Mouse (Mus musculus): ENCODE results near the gene Ppil3. TPM values are rescaled to one million over a fixed set of nuclear protein-coding genes. Genes with fewer than 3 reads are reported as not detected.

Gene Ppil3
- polyA plus RNA-seq (2015; fragmentation: Nextera tagmentation; extraction: Ambion mirVana): 49.8 and 50.2 TPM in 2 replicates

GRCm38 (mm10) chr1:58445143-58445722 lies at the start of gene Ppil3, which contains the start of gene Nif3l1:
TSS of gene Ppil3 (minus strand) at chr1:58445486.
TSS of gene Nif3l1 (plus strand) at chr1:58445151.
- WGBS: 0% methylated on average over 33 of the region's 33 CpGs
- Histone ChIP-seq H3K4me1 (ENCODE audit: control insufficient read depth, insufficient read depth, low read length) (peaks cover 21% of the 10 kb centered on the region), H3K4me3 (ENCODE audit: low read depth, low read length) (peak within 1 kb of the TSS; percentile 76), H3K36me3 (ENCODE audit: control insufficient read depth, insufficient read depth, low read length) (peaks cover 7% of the 10 kb centered on the region; the same call in 1 of the 2 replicates), H3K27me3 (ENCODE audit: control insufficient read depth, insufficient read depth, low read depth, low read length) (no peaks in the 10 kb centered on the region), H3K9me3 (replicated peaks; ENCODE audit: control insufficient read depth, low read length, poor library complexity, severe bottlenecking) (no peaks in the 10 kb centered on the region), H3K4me2 (ENCODE audit: low read length) (peak within 1 kb of the TSS; percentile 85), H3K27ac (ENCODE audit: low read length) (peak within 1 kb of the TSS; percentile 87), H3K9ac (ENCODE audit: low read depth, low read length) (peak within 1 kb of the TSS; percentile 82)
- ATAC-seq: peak; percentile 99

DNA sequence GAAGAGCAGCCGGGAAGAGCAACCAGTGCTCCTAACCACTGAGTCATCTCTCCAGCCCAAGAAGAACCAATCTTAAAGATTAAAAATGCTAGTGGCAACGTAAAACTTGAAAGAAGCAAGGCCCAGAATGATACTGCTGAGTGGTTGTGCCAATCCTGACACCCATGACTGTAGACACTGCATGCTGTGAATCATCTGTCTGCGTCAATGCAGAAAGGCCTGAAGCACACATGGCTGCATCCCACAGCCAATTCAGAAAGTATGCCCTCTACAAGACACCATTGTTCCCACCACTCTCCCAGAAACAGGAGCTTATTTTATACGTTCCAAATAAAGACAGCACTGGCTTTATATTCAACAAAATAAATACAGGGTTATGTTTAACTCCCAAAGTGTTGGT lies 37.4 kb upstream of the Ppil3 start:
- peaks cover 33% of the 10 kb centered on the region for H3K36me3 ChIP-seq (ENCODE audit: control insufficient read depth, insufficient read depth, low read length)
- H3K4me3 ChIP-seq (ENCODE audit: low read depth, low read length): no peak overlapping the region
- no peaks in the 10 kb centered on the region for H3K4me1 ChIP-seq (ENCODE audit: control insufficient read depth, insufficient read depth, low read length)
- H3K4me2 ChIP-seq (ENCODE audit: low read length): no peak overlapping the region
- 95% methylated on average over 4 of the region's 4 CpGs for WGBS
- H3K9me3 ChIP-seq (replicated peaks; ENCODE audit: control insufficient read depth, low read length, poor library complexity, severe bottlenecking): no peaks in the 10 kb centered on the region
- no peak overlapping the region for H3K27ac ChIP-seq (ENCODE audit: low read length)
- H3K27me3 ChIP-seq (ENCODE audit: control insufficient read depth, insufficient read depth, low read depth, low read length): no peaks in the 10 kb centered on the region
- no peak overlapping the region for H3K9ac ChIP-seq (ENCODE audit: low read depth, low read length)
- ATAC-seq: no peak

DNA sequence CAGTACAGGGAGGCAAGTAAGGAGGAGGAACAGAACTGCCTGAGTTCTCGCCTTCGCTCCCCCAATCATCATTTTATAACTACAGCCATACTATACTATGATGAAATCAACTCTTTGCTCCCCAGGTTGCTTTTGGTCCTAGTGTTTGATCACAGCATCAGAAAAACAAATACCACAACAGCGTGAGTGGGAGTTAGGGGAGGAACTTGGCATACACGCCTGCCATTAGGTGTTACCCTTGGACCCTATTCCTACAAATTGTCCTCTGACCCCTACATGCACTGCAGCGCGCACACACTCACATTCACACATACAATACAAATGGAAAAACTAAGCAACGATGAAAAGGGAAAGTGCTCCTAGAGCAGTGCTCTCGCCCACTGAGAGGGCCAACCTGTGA lies 30.4 kb upstream of the Ppil3 start:
- 96% methylated on average over 8 of the region's 8 CpGs for WGBS
- no peaks in the 10 kb centered on the region for H3K9me3 ChIP-seq (replicated peaks; ENCODE audit: control insufficient read depth, low read length, poor library complexity, severe bottlenecking)
- H3K27ac ChIP-seq (ENCODE audit: low read length): no peak overlapping the region
- no peak overlapping the region for H3K4me2 ChIP-seq (ENCODE audit: low read length)
- no peak for ATAC-seq
- H3K27me3 ChIP-seq (ENCODE audit: control insufficient read depth, insufficient read depth, low read depth, low read length): no peaks in the 10 kb centered on the region
- no peak overlapping the region for H3K4me3 ChIP-seq (ENCODE audit: low read depth, low read length)
- no peak overlapping the region for H3K9ac ChIP-seq (ENCODE audit: low read depth, low read length)
- H3K4me1 ChIP-seq (ENCODE audit: control insufficient read depth, insufficient read depth, low read length): no peaks in the 10 kb centered on the region
- peaks cover 50% of the 10 kb centered on the region for H3K36me3 ChIP-seq (ENCODE audit: control insufficient read depth, insufficient read depth, low read length)

DNA sequence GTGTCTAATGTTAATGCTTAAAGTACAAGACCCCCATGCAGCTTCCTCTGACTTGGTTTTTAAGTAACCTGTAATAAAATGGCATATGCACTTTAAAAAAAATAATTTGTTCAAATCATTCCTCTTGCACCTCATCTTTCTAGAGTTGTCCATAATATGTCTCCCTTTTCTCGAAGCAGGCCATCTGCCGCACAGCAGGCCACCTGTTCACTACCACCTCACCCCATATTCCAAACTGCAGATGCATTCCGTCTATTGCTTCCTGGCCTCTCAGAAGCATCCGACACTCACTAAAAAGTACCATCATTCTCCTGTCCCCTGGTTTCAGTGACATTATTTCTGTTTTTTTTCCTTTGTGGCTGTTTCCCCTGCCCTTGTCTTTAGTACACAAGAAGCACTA lies 20.3 kb upstream of the Ppil3 start:
- Histone ChIP-seq H3K9ac (ENCODE audit: low read depth, low read length) (no peak overlapping the region), H3K9me3 (replicated peaks; ENCODE audit: control insufficient read depth, low read length, poor library complexity, severe bottlenecking) (no peaks in the 10 kb centered on the region), H3K36me3 (ENCODE audit: control insufficient read depth, insufficient read depth, low read length) (peaks cover 34% of the 10 kb centered on the region), H3K4me2 (ENCODE audit: low read length) (no peak overlapping the region), H3K4me1 (ENCODE audit: control insufficient read depth, insufficient read depth, low read length) (no peaks in the 10 kb centered on the region), H3K4me3 (ENCODE audit: low read depth, low read length) (no peak overlapping the region), H3K27me3 (ENCODE audit: control insufficient read depth, insufficient read depth, low read depth, low read length) (no peaks in the 10 kb centered on the region), H3K27ac (ENCODE audit: low read length) (no peak overlapping the region)
- no peak for ATAC-seq
- 93% methylated on average over 4 of the region's 4 CpGs for WGBS

DNA sequence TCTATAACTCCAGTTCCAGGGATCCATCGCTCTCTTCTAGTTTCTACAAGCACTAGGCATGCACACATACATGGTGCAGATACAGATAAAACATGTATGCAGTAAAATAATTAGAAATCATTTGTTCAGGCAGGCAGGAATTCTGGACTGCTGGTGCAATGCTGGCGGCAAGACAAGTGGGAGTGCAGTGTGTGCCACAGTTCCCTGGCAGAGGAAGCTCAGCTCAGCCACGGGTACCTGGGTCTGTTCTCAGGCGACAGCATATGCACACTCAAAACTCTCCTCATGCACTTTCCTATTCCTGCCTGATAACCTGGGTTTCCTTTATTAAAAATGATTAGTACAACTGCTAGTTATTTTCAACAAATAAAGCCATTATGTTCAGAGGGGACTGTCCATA lies 19.8 kb upstream of the Ppil3 start:
- H3K4me1 ChIP-seq (ENCODE audit: control insufficient read depth, insufficient read depth, low read length): no peaks in the 10 kb centered on the region
- H3K9ac ChIP-seq (ENCODE audit: low read depth, low read length): no peak overlapping the region
- no peaks in the 10 kb centered on the region for H3K27me3 ChIP-seq (ENCODE audit: control insufficient read depth, insufficient read depth, low read depth, low read length)
- H3K27ac ChIP-seq (ENCODE audit: low read length): no peak overlapping the region
- no peaks in the 10 kb centered on the region for H3K9me3 ChIP-seq (replicated peaks; ENCODE audit: control insufficient read depth, low read length, poor library complexity, severe bottlenecking)
- H3K4me3 ChIP-seq (ENCODE audit: low read depth, low read length): no peak overlapping the region
- no peak overlapping the region for H3K4me2 ChIP-seq (ENCODE audit: low read length)
- no peak for ATAC-seq
- WGBS: 94% methylated on average over 4 of the region's 4 CpGs
- H3K36me3 ChIP-seq (ENCODE audit: control insufficient read depth, insufficient read depth, low read length): peaks cover 32% of the 10 kb centered on the region

DNA sequence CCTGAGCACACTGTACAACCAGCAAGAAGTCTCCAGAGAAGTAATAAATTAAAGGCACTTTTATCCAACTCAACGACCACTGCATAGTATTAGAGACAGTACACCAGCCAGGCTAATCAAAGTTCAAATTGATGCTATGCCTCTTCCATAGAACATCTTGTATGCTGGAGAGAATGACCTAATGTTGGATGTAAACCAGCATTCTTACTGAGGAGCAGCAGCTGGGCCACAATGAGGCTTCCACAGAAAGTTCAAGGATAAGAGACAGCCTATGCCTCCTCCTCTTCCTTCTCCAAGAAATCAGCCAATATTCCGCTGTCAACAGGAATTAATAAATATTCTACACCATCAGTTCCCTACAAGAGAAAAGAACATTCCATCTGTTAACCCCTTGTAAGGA lies 18.6 kb upstream of the Ppil3 start:
- Histone ChIP-seq H3K9me3 (replicated peaks; ENCODE audit: control insufficient read depth, low read length, poor library complexity, severe bottlenecking) (no peaks in the 10 kb centered on the region), H3K27me3 (ENCODE audit: control insufficient read depth, insufficient read depth, low read depth, low read length) (no peaks in the 10 kb centered on the region), H3K9ac (ENCODE audit: low read depth, low read length) (no peak overlapping the region), H3K4me3 (ENCODE audit: low read depth, low read length) (no peak overlapping the region), H3K27ac (ENCODE audit: low read length) (no peak overlapping the region), H3K4me2 (ENCODE audit: low read length) (no peak overlapping the region), H3K4me1 (ENCODE audit: control insufficient read depth, insufficient read depth, low read length) (no peaks in the 10 kb centered on the region), H3K36me3 (ENCODE audit: control insufficient read depth, insufficient read depth, low read length) (peaks cover 27% of the 10 kb centered on the region)
- no peak for ATAC-seq
- 95% methylated on average over 2 of the region's 2 CpGs for WGBS

DNA sequence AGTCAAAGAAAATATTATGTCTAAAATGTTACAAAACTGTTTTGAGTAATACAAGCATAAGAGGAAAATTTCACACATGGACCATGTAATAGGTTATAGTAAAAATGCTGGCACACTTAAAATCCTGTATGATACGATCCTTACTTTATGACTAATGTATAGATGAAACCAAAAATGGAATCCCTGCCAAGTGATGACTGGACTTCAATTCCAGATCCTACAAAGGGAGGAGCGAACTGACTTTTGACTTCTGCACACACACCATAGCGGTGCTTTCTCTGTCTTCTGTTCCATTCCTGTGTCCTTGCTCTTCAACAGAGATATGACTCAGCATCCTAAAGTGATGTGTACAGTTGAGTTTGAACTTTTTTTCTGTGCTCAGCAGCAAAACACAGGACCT lies 15.3 kb upstream of the Ppil3 start:
- Histone ChIP-seq H3K4me1 (ENCODE audit: control insufficient read depth, insufficient read depth, low read length) (no peaks in the 10 kb centered on the region), H3K9me3 (replicated peaks; ENCODE audit: control insufficient read depth, low read length, poor library complexity, severe bottlenecking) (no peaks in the 10 kb centered on the region), H3K36me3 (ENCODE audit: control insufficient read depth, insufficient read depth, low read length) (peaks cover 19% of the 10 kb centered on the region), H3K27ac (ENCODE audit: low read length) (no peak overlapping the region), H3K27me3 (ENCODE audit: control insufficient read depth, insufficient read depth, low read depth, low read length) (no peaks in the 10 kb centered on the region), H3K4me3 (ENCODE audit: low read depth, low read length) (no peak overlapping the region), H3K4me2 (ENCODE audit: low read length) (no peak overlapping the region), H3K9ac (ENCODE audit: low read depth, low read length) (no peak overlapping the region)
- no peak for ATAC-seq
- WGBS: 93% methylated on average over 3 of the region's 3 CpGs

GRCm38 (mm10) chr1:58458867-58459266 lies 13.6 kb upstream of the Ppil3 start:
- no peaks in the 10 kb centered on the region for H3K9me3 ChIP-seq (replicated peaks; ENCODE audit: control insufficient read depth, low read length, poor library complexity, severe bottlenecking)
- H3K27ac ChIP-seq (ENCODE audit: low read length): no peak overlapping the region
- H3K4me1 ChIP-seq (ENCODE audit: control insufficient read depth, insufficient read depth, low read length): no peaks in the 10 kb centered on the region
- WGBS: 72% methylated on average over 2 of the region's 2 CpGs
- H3K36me3 ChIP-seq (ENCODE audit: control insufficient read depth, insufficient read depth, low read length): peaks cover 21% of the 10 kb centered on the region
- H3K4me3 ChIP-seq (ENCODE audit: low read depth, low read length): no peak overlapping the region
- no peak overlapping the region for H3K9ac ChIP-seq (ENCODE audit: low read depth, low read length)
- H3K4me2 ChIP-seq (ENCODE audit: low read length): no peak overlapping the region
- H3K27me3 ChIP-seq (ENCODE audit: control insufficient read depth, insufficient read depth, low read depth, low read length): no peaks in the 10 kb centered on the region
- ATAC-seq: no peak

DNA sequence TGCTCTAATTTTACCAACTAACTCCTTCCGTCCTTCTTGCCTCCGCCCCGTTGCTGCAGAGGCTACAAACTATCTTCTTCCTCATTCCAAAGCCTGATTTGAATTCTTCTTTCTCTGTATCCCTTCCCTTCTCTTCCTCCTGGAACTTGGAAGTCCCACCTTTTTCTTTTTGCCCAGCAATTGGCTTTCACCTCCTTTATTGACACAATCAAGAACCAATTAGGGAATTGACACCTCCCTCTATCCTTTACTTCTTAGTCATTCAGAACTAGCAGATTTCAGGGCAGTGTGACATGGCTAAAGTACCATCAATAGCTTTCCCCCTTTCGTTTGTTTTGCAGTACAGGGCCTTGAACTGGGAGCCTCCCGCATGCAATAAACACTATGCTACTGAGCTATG lies 12.9 kb upstream of the Ppil3 start:
- no peak for ATAC-seq
- no peak overlapping the region for H3K4me2 ChIP-seq (ENCODE audit: low read length)
- H3K9ac ChIP-seq (ENCODE audit: low read depth, low read length): no peak overlapping the region
- H3K9me3 ChIP-seq (replicated peaks; ENCODE audit: control insufficient read depth, low read length, poor library complexity, severe bottlenecking): no peaks in the 10 kb centered on the region
- H3K36me3 ChIP-seq (ENCODE audit: control insufficient read depth, insufficient read depth, low read length): peaks cover 21% of the 10 kb centered on the region
- no peaks in the 10 kb centered on the region for H3K4me1 ChIP-seq (ENCODE audit: control insufficient read depth, insufficient read depth, low read length)
- WGBS: 93% methylated on average over 5 of the region's 5 CpGs
- H3K27me3 ChIP-seq (ENCODE audit: control insufficient read depth, insufficient read depth, low read depth, low read length): no peaks in the 10 kb centered on the region
- H3K27ac ChIP-seq (ENCODE audit: low read length): no peak overlapping the region
- no peak overlapping the region for H3K4me3 ChIP-seq (ENCODE audit: low read depth, low read length)
